Mouse (Mus musculus) midbrain, embryonic 16.5 days (tissue): ENCODE results near the gene Ptx4. TPM values are rescaled to one million over a fixed set of nuclear protein-coding genes. Genes with fewer than 3 reads are reported as not detected.

Source experiments
- ATAC-seq: fragments of 200-750 bp; cut with Nextera tagmentation; 2 replicates; pipeline ENCODE4 v1.8.0; 2017; ENCODE audit warnings: moderate TSS enrichment
- H3K27ac ChIP-seq: fragments of 300-500 bp; sonication (generic); 2 replicates; pipeline ENCODE4 v1.5.1; 2014; ENCODE audit warnings: mild to moderate bottlenecking, low read length, mixed read lengths
- H3K27me3 ChIP-seq: fragments of 300-500 bp; sonication (generic); 2 replicates; pipeline ENCODE4 v1.6.1; 2014; ENCODE audit warnings: low read depth, low read length, mixed read lengths; ENCODE audit not compliant: control insufficient read depth, insufficient read depth
- H3K36me3 ChIP-seq: fragments of 300-500 bp; sonication (generic); 2 replicates; pipeline ENCODE4 v1.6.1; 2014; ENCODE audit warnings: mild to moderate bottlenecking, low read length, moderate library complexity, mixed read lengths; ENCODE audit not compliant: control insufficient read depth, insufficient read depth
- H3K4me1 ChIP-seq: fragments of 300-500 bp; sonication (generic); 2 replicates; pipeline ENCODE4 v1.6.1; 2014; ENCODE audit warnings: mild to moderate bottlenecking, low read length, mixed read lengths; ENCODE audit not compliant: control insufficient read depth, insufficient read depth
- H3K4me2 ChIP-seq: fragments of 300-500 bp; sonication (generic); 2 replicates; pipeline ENCODE4 v1.6.1; 2014; ENCODE audit warnings: mild to moderate bottlenecking, low read length, mixed read lengths
- H3K4me3 ChIP-seq: fragments of 300-500 bp; sonication (generic); 2 replicates; pipeline ENCODE4 v1.5.1; 2014; ENCODE audit warnings: low read depth, mild to moderate bottlenecking, low read length, moderate library complexity, mixed read lengths
- H3K9ac ChIP-seq: fragments of 300-500 bp; sonication (generic); 2 replicates; pipeline ENCODE4 v1.6.1; 2014; ENCODE audit warnings: low read depth, low read length, mixed read lengths
- H3K9me3 ChIP-seq: fragments of 300-500 bp; sonication (generic); replicated peaks from 2 replicates; pipeline ENCODE4 v1.6.1; 2014; ENCODE audit warnings: mild to moderate bottlenecking, low read length, mixed read lengths; ENCODE audit not compliant: control insufficient read depth, poor library complexity, severe bottlenecking
- WGBS: fragments of 180-500 bp; shearing (Covaris S2); extraction: QIAGEN DNeasy Blood & Tissue Kit; methylation state at CpG from one replicate; pipeline ENCODE4 v1.1.7; 2014; 5-methylcytosine and 5-hydroxymethylcytosine counted together
- polyA plus RNA-seq: library from polyadenylated mRNA; unstranded; fragments of >200 nt; fragmentation: Nextera tagmentation; extraction: Ambion mirVana; gene quantifications from 2 replicates; pipeline ENCODE4 v1.2.1, GENCODE M21; 2015

Gene Ptx4
- polyA plus RNA-seq, 1 experiment from 2014 or later = 0.38 TPM

DNA sequence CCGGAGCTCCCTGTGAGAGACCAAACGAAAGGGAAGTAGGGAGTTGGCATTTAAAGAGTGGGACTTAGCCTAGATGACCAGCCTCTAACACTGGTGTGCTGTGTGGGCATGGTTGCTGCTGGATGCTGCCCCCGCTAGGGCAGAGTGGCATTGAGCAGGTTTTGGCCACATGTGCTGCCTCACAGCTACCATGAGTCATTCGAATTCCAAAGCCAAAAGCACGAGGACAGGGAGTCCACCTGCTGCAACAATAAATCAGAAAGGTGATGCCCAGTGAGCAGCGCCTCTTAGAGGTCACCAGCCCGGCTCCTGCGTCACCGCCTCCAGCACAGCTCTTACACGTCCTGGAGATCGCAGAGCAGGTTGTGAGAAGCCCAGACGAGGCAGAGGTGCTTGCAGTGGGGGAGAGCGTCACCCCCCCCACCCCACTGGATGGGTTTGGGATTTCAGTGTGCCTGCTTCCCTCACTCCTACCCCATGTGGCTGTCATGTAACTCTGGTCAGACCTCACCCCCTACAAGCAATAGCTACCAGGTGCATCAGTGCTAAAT lies 35.6 kb upstream of the Ptx4 start:
- H3K9me3 ChIP-seq = no peaks in the 10 kb centered on the region
- no peak overlapping the region for H3K27ac ChIP-seq
- no peak overlapping the region for H3K9ac ChIP-seq
- H3K36me3 ChIP-seq = no peaks in the 10 kb centered on the region; the same call in 1 of the 2 replicates
- no peak overlapping the region for H3K4me3 ChIP-seq
- no peak overlapping the region for H3K4me2 ChIP-seq
- no peaks in the 10 kb centered on the region for H3K4me1 ChIP-seq
- ATAC-seq = no peak
- no peaks in the 10 kb centered on the region for H3K27me3 ChIP-seq
- WGBS = 81% methylated on average over 13 of the region's 13 CpGs

- Histone ChIP-seq H3K36me3 (no peaks in the 10 kb centered on the region; the same call in 1 of the 2 replicates), H3K4me1 (no peaks in the 10 kb centered on the region), H3K27me3 (no peaks in the 10 kb centered on the region), H3K27ac (no peak overlapping the region), H3K4me2 (no peak overlapping the region), H3K4me3 (no peak overlapping the region), H3K9me3 (no peaks in the 10 kb centered on the region), H3K9ac (no peak overlapping the region)
- no peak for ATAC-seq
- WGBS = 90% methylated on average over 7 of the region's 7 CpGs
Measured at GRCm38 (mm10) chr17:25086724-25087123, 33.8 kb upstream of the Ptx4 start.

DNA sequence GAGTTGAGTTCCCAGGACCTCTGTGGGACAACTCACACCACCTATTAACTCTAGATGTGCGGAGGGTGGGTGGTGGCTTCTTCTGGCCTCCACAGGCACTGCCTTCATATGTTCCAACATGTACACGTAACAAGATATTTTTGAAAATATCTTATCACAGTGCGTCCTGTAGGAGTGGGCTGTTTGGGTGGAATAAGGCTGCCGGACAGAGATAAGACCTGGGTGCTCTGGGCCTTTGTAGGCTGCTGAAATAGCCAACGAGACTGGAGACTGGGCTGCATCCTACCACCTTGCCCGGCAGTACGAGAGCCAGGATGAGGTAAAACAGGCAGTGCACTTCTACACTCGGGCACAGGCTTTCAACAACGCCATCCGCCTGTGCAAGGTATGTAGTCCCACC lies 31.4 kb upstream of the Ptx4 start:
- H3K9me3 ChIP-seq = no peaks in the 10 kb centered on the region
- H3K27ac ChIP-seq = no peak overlapping the region
- ATAC-seq = no peak
- H3K27me3 ChIP-seq = no peaks in the 10 kb centered on the region
- WGBS = 94% methylated on average over 10 of the region's 10 CpGs
- no peak overlapping the region for H3K4me3 ChIP-seq
- H3K9ac ChIP-seq = no peak overlapping the region
- H3K4me1 ChIP-seq = no peaks in the 10 kb centered on the region
- H3K36me3 ChIP-seq = peaks cover 3% of the 10 kb centered on the region
- H3K4me2 ChIP-seq = no peak overlapping the region

GRCm38 (mm10) chr17:25090450-25090849 lies 30.1 kb upstream of the Ptx4 start:
- peaks cover 5% of the 10 kb centered on the region for H3K36me3 ChIP-seq
- H3K4me3 ChIP-seq = no peak overlapping the region
- no peak overlapping the region for H3K9ac ChIP-seq
- H3K9me3 ChIP-seq = no peaks in the 10 kb centered on the region
- H3K4me2 ChIP-seq = no peak overlapping the region
- H3K27me3 ChIP-seq = no peaks in the 10 kb centered on the region
- no peak overlapping the region for H3K27ac ChIP-seq
- ATAC-seq = no peak
- WGBS = 95% methylated on average over 10 of the region's 10 CpGs
- no peaks in the 10 kb centered on the region for H3K4me1 ChIP-seq

DNA sequence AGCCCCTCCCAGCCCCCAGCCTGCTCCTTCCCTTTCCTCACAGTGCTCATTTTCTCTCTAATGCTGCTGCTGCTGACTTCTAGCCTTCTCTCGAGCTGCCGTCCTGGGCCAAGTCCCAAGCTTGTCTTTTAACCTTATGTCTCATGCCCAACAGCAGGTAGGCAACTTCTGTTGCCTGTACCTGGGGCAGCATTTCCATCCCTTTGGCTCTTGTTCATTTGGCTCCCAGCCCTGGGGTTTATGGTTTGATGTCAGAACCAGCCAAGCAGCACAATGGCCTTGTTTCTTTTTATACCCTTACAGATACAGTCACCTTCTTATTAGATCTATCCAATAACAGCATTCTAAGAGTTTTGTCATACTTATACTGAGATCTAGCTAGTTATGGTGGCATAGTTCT lies 24.3 kb upstream of the Ptx4 start:
- H3K36me3 ChIP-seq = peaks cover 35% of the 10 kb centered on the region
- no peak overlapping the region for H3K27ac ChIP-seq
- H3K27me3 ChIP-seq = no peaks in the 10 kb centered on the region
- ATAC-seq = no peak
- H3K4me1 ChIP-seq = no peaks in the 10 kb centered on the region
- no peaks in the 10 kb centered on the region for H3K9me3 ChIP-seq
- H3K4me3 ChIP-seq = no peak overlapping the region
- H3K9ac ChIP-seq = no peak overlapping the region
- WGBS = 82% methylated on average over 2 of the region's 2 CpGs
- no peak overlapping the region for H3K4me2 ChIP-seq

DNA sequence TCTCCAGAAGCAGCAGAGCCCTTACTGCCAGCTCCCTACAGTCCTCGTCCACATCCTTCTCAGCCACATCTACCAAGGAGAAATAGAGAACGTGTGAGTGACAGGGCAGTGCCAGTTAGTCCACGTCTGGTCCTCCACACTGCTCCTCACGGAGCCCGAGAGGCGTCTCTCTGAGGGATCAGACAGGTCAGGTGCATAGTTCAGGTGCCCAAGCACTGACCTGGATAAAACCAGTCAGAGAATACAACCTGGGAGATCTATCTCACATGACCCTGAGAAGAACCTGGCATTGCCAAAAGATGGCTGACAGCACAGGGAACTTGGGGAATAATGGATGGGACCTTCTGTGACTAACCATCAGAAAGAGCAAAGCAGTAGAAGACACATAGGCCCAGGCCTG lies 20.5 kb upstream of the Ptx4 start:
- H3K4me3 ChIP-seq = no peak overlapping the region

DNA sequence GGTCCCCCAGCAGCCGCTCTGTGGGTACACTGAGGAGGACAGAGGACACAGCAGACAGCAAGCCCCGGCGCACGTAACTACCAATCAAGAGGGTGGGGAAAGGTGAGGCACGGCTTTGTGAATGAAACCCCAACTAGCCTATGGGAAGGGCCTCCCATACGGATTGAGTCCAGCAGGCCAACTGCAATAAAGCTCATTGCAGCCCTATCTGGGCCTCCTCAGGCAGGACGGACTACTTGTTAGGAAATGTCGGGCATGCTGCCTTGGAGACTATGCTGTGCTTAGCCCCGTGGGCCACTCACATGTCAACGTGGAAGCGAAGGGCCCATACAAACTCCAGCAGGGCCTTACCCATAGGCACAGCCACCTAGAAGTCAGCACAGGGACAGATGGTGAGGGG lies 19.2 kb upstream of the Ptx4 start:
- H3K36me3 ChIP-seq = peaks cover 67% of the 10 kb centered on the region
- H3K27me3 ChIP-seq = no peaks in the 10 kb centered on the region
- no peaks in the 10 kb centered on the region for H3K4me1 ChIP-seq
- WGBS = 91% methylated on average over 11 of the region's 11 CpGs
- no peak for ATAC-seq
- no peak overlapping the region for H3K9ac ChIP-seq
- no peak overlapping the region for H3K27ac ChIP-seq
- H3K9me3 ChIP-seq = no peaks in the 10 kb centered on the region
- no peak overlapping the region for H3K4me3 ChIP-seq
- H3K4me2 ChIP-seq = no peak overlapping the region

More for the DNA sequence above, 20.5 kb upstream of the Ptx4 start:
- H3K4me1 ChIP-seq = no peaks in the 10 kb centered on the region
- H3K9ac ChIP-seq = no peak overlapping the region
- peaks cover 55% of the 10 kb centered on the region for H3K36me3 ChIP-seq
- no peak for ATAC-seq
- H3K27ac ChIP-seq = no peak overlapping the region
- H3K27me3 ChIP-seq = no peaks in the 10 kb centered on the region
- no peaks in the 10 kb centered on the region for H3K9me3 ChIP-seq
- no peak overlapping the region for H3K4me2 ChIP-seq
- 94% methylated on average over 6 of the region's 6 CpGs for WGBS

DNA sequence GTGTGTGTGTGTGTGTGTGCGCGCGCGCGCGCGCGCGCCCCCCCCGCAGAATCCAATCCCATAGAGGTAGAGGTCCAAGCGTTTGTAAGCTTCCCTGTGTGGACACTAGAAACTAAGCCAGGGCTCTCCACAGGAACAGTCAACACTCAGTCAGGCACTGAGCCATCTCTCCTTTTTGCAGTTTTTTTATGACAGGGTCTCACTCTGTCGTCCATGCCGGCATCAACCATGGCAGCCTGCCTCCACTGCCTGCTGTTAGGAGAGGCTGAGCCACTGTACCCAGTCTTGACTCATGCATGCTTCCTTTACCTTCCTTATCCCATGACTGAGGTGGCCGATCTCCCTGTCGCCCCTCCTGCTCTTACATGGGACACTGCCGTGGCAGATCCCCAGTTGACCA lies 12.8 kb upstream of the Ptx4 start:
- Histone ChIP-seq H3K9me3 (no peaks in the 10 kb centered on the region), H3K9ac (no peak overlapping the region), H3K36me3 (peaks cover 44% of the 10 kb centered on the region), H3K27me3 (no peaks in the 10 kb centered on the region), H3K4me3 (no peak overlapping the region), H3K27ac (no peak overlapping the region), H3K4me2 (no peak overlapping the region), H3K4me1 (no peaks in the 10 kb centered on the region)
- 97% methylated on average over 9 of the region's 16 CpGs for WGBS
- no peak for ATAC-seq

DNA sequence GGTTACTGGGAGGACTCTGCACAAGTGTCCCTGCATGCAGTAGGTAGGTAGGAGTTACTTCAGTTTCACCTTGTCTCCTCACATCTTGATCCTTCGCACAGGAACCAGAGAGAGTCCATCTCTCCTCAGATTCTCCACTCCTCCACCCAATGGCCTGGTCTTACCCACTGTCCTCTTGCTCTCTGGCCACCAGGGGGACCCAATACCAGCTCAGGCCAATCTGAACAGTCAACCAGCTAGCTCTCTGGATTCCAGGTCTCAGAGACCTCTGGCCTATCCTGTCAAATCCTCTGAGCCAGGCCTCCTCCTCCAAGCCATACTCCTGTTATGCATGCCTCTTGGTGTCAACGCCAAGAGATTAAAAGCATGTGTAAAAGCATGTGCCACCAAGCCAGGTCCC lies 11.0 kb upstream of the Ptx4 start:
- no peak overlapping the region for H3K9ac ChIP-seq
- ATAC-seq = no peak
- no peaks in the 10 kb centered on the region for H3K9me3 ChIP-seq
- H3K27me3 ChIP-seq = no peaks in the 10 kb centered on the region
- H3K36me3 ChIP-seq = peaks cover 34% of the 10 kb centered on the region
- H3K27ac ChIP-seq = no peak overlapping the region
- H3K4me3 ChIP-seq = no peak overlapping the region
- H3K4me2 ChIP-seq = no peak overlapping the region
- H3K4me1 ChIP-seq = peaks cover 1% of the 10 kb centered on the region; the same call in 1 of the 2 replicates
- 72% methylated on average over 2 of the region's 2 CpGs for WGBS
